Mouse (Mus musculus): ENCODE measurements at regions not wholly inside any gene's neighbourhood (a gene's known extent, or its start where the extent isn't known, plus 50 kb on each side); places are given as distances from the start of the nearest gene placed in this dataset.

- no peak for ATAC-seq (ENCODE audit: low FRiP score)
- Histone ChIP-seq H3K4me1 (ENCODE audit: control insufficient read depth, insufficient read depth, low read length) (no peaks in the 10 kb centered on the region), H3K4me2 (no peak overlapping the region), H3K36me3 (ENCODE audit: control insufficient read depth, insufficient read depth, low read length) (no peaks in the 10 kb centered on the region), H3K27ac (ENCODE audit: low read depth, low read length) (no peak overlapping the region), H3K4me3 (ENCODE audit: low read depth, low read length) (no peak overlapping the region), H3K27me3 (ENCODE audit: control insufficient read depth, insufficient read depth, low read length) (no peaks in the 10 kb centered on the region), H3K9ac (ENCODE audit: low read length) (no peak overlapping the region), H3K9me3 (ENCODE audit: control insufficient read depth, low read length) (no peaks in the 10 kb centered on the region)
- WGBS, result 94% methylated on average over 11 of the region's 11 CpGs
- no peak for DNase-seq (ENCODE audit: low spot score, missing footprints)
Measured at GRCm38 (mm10) chr5:148723677-148724227, 171.2 kb upstream of the Ubl3 start.

- 95% methylated on average over 5 of the region's 5 CpGs for WGBS
Measured at GRCm38 (mm10) chr5:148720604-148721003, 168.0 kb upstream of the Ubl3 start.

GRCm38 (mm10) chr5:148716633-148717032 is 164.0 kb upstream of the Ubl3 start:
- no peak overlapping the region for H3K4me3 ChIP-seq (ENCODE audit: low read depth, low read length)
- no peak overlapping the region for H3K9ac ChIP-seq (ENCODE audit: low read length)
- H3K4me2 ChIP-seq, result no peak overlapping the region
- ATAC-seq (ENCODE audit: low FRiP score), result no peak
- WGBS, result 94% methylated on average over 6 of the region's 6 CpGs
- H3K27me3 ChIP-seq (ENCODE audit: control insufficient read depth, insufficient read depth, low read length), result no peaks in the 10 kb centered on the region
- H3K27ac ChIP-seq (ENCODE audit: low read depth, low read length), result no peak overlapping the region
- H3K36me3 ChIP-seq (ENCODE audit: control insufficient read depth, insufficient read depth, low read length), result no peaks in the 10 kb centered on the region
- no peak for DNase-seq (ENCODE audit: low spot score, missing footprints)
- H3K9me3 ChIP-seq (ENCODE audit: control insufficient read depth, low read length), result no peaks in the 10 kb centered on the region
- H3K4me1 ChIP-seq (ENCODE audit: control insufficient read depth, insufficient read depth, low read length), result no peaks in the 10 kb centered on the region

More at GRCm38 (mm10) chr5:148720604-148721003, 168.0 kb upstream of the Ubl3 start:
- Histone ChIP-seq H3K9me3 (ENCODE audit: control insufficient read depth, low read length) (no peaks in the 10 kb centered on the region), H3K4me2 (no peak overlapping the region), H3K9ac (ENCODE audit: low read length) (no peak overlapping the region), H3K4me1 (ENCODE audit: control insufficient read depth, insufficient read depth, low read length) (no peaks in the 10 kb centered on the region), H3K27me3 (ENCODE audit: control insufficient read depth, insufficient read depth, low read length) (no peaks in the 10 kb centered on the region), H3K27ac (ENCODE audit: low read depth, low read length) (no peak overlapping the region), H3K36me3 (ENCODE audit: control insufficient read depth, insufficient read depth, low read length) (no peaks in the 10 kb centered on the region), H3K4me3 (ENCODE audit: low read depth, low read length) (no peak overlapping the region)
- DNase-seq (ENCODE audit: low spot score, missing footprints) (no peak), ATAC-seq (ENCODE audit: low FRiP score) (no peak)

- Histone ChIP-seq H3K9me3 (ENCODE audit: control insufficient read depth, low read length) (no peaks in the 10 kb centered on the region), H3K4me1 (ENCODE audit: control insufficient read depth, insufficient read depth, low read length) (no peaks in the 10 kb centered on the region), H3K27me3 (ENCODE audit: control insufficient read depth, insufficient read depth, low read length) (no peaks in the 10 kb centered on the region), H3K4me2 (no peak overlapping the region), H3K4me3 (ENCODE audit: low read depth, low read length) (no peak overlapping the region), H3K27ac (ENCODE audit: low read depth, low read length) (no peak overlapping the region), H3K9ac (ENCODE audit: low read length) (no peak overlapping the region), H3K36me3 (ENCODE audit: control insufficient read depth, insufficient read depth, low read length) (no peaks in the 10 kb centered on the region)
- DNase-seq (ENCODE audit: low spot score, missing footprints), result no peak
- ATAC-seq (ENCODE audit: low FRiP score), result no peak
- 79% methylated on average over 15 of the region's 15 CpGs for WGBS
Measured at GRCm38 (mm10) chr5:148715218-148715991, 162.8 kb upstream of the Ubl3 start.

- H3K27ac ChIP-seq (ENCODE audit: low read depth, low read length), result no peak overlapping the region
- H3K4me1 ChIP-seq (ENCODE audit: control insufficient read depth, insufficient read depth, low read length), result no peaks in the 10 kb centered on the region
- no peaks in the 10 kb centered on the region for H3K9me3 ChIP-seq (ENCODE audit: control insufficient read depth, low read length)
- H3K27me3 ChIP-seq (ENCODE audit: control insufficient read depth, insufficient read depth, low read length), result no peaks in the 10 kb centered on the region
- no peak for DNase-seq (ENCODE audit: low spot score, missing footprints)
- H3K36me3 ChIP-seq (ENCODE audit: control insufficient read depth, insufficient read depth, low read length), result no peaks in the 10 kb centered on the region
- H3K9ac ChIP-seq (ENCODE audit: low read length), result no peak overlapping the region
- 78% methylated on average over 4 of the region's 4 CpGs for WGBS
- no peak overlapping the region for H3K4me2 ChIP-seq
- ATAC-seq (ENCODE audit: low FRiP score), result no peak
- H3K4me3 ChIP-seq (ENCODE audit: low read depth, low read length), result no peak overlapping the region
Measured at GRCm38 (mm10) chr5:148714807-148715206, 162.2 kb upstream of the Ubl3 start.

- WGBS, result 91% methylated on average over 5 of the region's 5 CpGs
- Histone ChIP-seq H3K4me3 (ENCODE audit: low read depth, low read length) (no peak overlapping the region), H3K4me1 (ENCODE audit: control insufficient read depth, insufficient read depth, low read length) (peaks cover 3% of the 10 kb centered on the region; the same call in 1 of the 2 replicates), H3K27me3 (ENCODE audit: control insufficient read depth, insufficient read depth, low read length) (no peaks in the 10 kb centered on the region), H3K9me3 (ENCODE audit: control insufficient read depth, low read length) (no peaks in the 10 kb centered on the region), H3K36me3 (ENCODE audit: control insufficient read depth, insufficient read depth, low read length) (no peaks in the 10 kb centered on the region), H3K9ac (ENCODE audit: low read length) (no peak overlapping the region), H3K4me2 (no peak overlapping the region), H3K27ac (ENCODE audit: low read depth, low read length) (no peak overlapping the region)
- no peak for ATAC-seq (ENCODE audit: low FRiP score)
- DNase-seq (ENCODE audit: low spot score, missing footprints), result no peak
Measured at GRCm38 (mm10) chr5:148713796-148714195, 161.2 kb upstream of the Ubl3 start.

- ATAC-seq (ENCODE audit: low FRiP score), result no peak
- no peaks in the 10 kb centered on the region for H3K36me3 ChIP-seq (ENCODE audit: control insufficient read depth, insufficient read depth, low read length)
- no peak for DNase-seq (ENCODE audit: low spot score, missing footprints)
- H3K27ac ChIP-seq (ENCODE audit: low read depth, low read length), result no peak overlapping the region
- peaks cover 8% of the 10 kb centered on the region; the same call in 1 of the 2 replicates for H3K4me1 ChIP-seq (ENCODE audit: control insufficient read depth, insufficient read depth, low read length)
- H3K9ac ChIP-seq (ENCODE audit: low read length), result no peak overlapping the region
- no peaks in the 10 kb centered on the region for H3K9me3 ChIP-seq (ENCODE audit: control insufficient read depth, low read length)
- H3K4me3 ChIP-seq (ENCODE audit: low read depth, low read length), result no peak overlapping the region
- no peak overlapping the region for H3K4me2 ChIP-seq
- H3K27me3 ChIP-seq (ENCODE audit: control insufficient read depth, insufficient read depth, low read length), result no peaks in the 10 kb centered on the region
Measured at GRCm38 (mm10) chr5:148713039-148713438, 160.4 kb upstream of the Ubl3 start.

GRCm38 (mm10) chr5:148711570-148711969 is 159.0 kb upstream of the Ubl3 start:
- no peak for DNase-seq (ENCODE audit: low spot score, missing footprints)
- no peak overlapping the region for H3K4me2 ChIP-seq
- H3K36me3 ChIP-seq (ENCODE audit: control insufficient read depth, insufficient read depth, low read length), result no peaks in the 10 kb centered on the region
- no peaks in the 10 kb centered on the region for H3K9me3 ChIP-seq (ENCODE audit: control insufficient read depth, low read length)
- ATAC-seq (ENCODE audit: low FRiP score), result no peak
- H3K27ac ChIP-seq (ENCODE audit: low read depth, low read length), result no peak overlapping the region
- H3K9ac ChIP-seq (ENCODE audit: low read length), result no peak overlapping the region
- WGBS, result 79% methylated on average over 5 of the region's 5 CpGs
- H3K4me3 ChIP-seq (ENCODE audit: low read depth, low read length), result no peak overlapping the region
- peaks cover 8% of the 10 kb centered on the region; the same call in 1 of the 2 replicates for H3K4me1 ChIP-seq (ENCODE audit: control insufficient read depth, insufficient read depth, low read length)
- no peaks in the 10 kb centered on the region for H3K27me3 ChIP-seq (ENCODE audit: control insufficient read depth, insufficient read depth, low read length)

- H3K27ac ChIP-seq (ENCODE audit: low read depth, low read length), result no peak overlapping the region
- no peak for ATAC-seq (ENCODE audit: low FRiP score)
Measured at GRCm38 (mm10) chr5:148709111-148709771, 156.7 kb upstream of the Ubl3 start.

More at GRCm38 (mm10) chr5:148709111-148709771, 156.7 kb upstream of the Ubl3 start:
- H3K4me1 ChIP-seq (ENCODE audit: control insufficient read depth, insufficient read depth, low read length), result peaks cover 8% of the 10 kb centered on the region; the same call in 1 of the 2 replicates
- no peaks in the 10 kb centered on the region for H3K27me3 ChIP-seq (ENCODE audit: control insufficient read depth, insufficient read depth, low read length)
- no peaks in the 10 kb centered on the region for H3K36me3 ChIP-seq (ENCODE audit: control insufficient read depth, insufficient read depth, low read length)
- 40% methylated on average over 10 of the region's 10 CpGs for WGBS
- no peak for DNase-seq (ENCODE audit: low spot score, missing footprints)
- H3K4me2 ChIP-seq, result no peak overlapping the region
- H3K4me3 ChIP-seq (ENCODE audit: low read depth, low read length), result no peak overlapping the region
- H3K9me3 ChIP-seq (ENCODE audit: control insufficient read depth, low read length), result no peaks in the 10 kb centered on the region
- no peak overlapping the region for H3K9ac ChIP-seq (ENCODE audit: low read length)
